Mouse (Mus musculus) gastrocnemius, adult 8-10 months (tissue): ENCODE data around the gene Osbpl7. TPM values are rescaled to one million over a fixed set of nuclear protein-coding genes. Genes with fewer than 3 reads are reported as not detected.
A peak's percentile ranks its signal among the peaks of the same experiment; 100 is the strongest.

Experiments used
- DNase-seq, 2 experiments: peaks; one replicate each; pipeline ENCODE4 v3.0.0; 2022; ENCODE audit warnings: low spot score in 2 of 2
- microRNA-seq: library from miRNA; unstranded; fragments of <30 nt; microRNA quantifications from one replicate; pipeline ENCODE4 v1.2.0, GENCODE M21; 2022
- total RNA-seq, 4 experiments: library from RNA; stranded (reverse); gene quantifications; 2 replicates each; pipeline ENCODE4 v1.2.4; 2022

The Osbpl7 gene
- total RNA-seq, 4 experiments from 2014 or later, result 3.0 to 4.5 (median 3.2) TPM

DNA sequence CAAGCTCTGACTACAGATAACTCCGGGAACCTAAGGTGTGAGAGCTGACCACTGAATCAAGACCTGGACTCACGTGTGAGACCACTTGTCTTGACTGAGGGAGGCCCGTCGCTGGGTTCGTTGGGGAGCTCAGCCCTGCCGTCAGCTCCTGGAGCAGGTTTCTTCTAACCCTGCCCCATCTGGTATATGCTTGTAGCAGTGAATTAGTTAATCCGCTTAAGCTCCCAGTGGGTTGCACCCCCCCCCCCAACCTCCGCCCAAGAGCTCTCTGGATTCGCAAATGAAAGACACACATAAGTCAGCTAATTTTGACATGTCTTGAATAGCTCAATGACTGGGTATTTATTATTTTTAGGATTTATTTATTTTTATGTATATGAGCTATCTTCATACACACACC, 29.9 kb downstream of the Osbpl7 start:
- DNase-seq, result no peak

DNA sequence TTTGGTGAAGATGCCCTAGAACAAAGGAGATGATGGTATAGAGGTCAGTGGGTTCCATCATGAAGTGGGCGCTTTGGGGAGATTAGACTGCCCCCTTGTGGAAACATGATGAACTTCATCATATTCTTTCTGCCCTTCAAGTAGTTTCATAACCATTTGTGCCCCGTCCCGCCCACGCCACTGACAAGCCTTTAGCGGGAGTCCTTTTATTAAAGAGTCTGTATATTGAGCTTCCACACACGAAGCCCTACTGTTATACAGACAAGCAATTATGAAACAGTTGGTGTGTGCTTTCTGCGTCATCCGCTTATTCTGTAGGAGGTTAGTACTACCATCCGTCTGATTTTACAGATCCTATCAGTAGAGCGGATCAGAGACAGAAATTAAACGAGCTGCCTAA, 32.5 kb downstream of the Osbpl7 start:
- peak in 1 of 2 experiments; percentile 30 for DNase-seq

DNA sequence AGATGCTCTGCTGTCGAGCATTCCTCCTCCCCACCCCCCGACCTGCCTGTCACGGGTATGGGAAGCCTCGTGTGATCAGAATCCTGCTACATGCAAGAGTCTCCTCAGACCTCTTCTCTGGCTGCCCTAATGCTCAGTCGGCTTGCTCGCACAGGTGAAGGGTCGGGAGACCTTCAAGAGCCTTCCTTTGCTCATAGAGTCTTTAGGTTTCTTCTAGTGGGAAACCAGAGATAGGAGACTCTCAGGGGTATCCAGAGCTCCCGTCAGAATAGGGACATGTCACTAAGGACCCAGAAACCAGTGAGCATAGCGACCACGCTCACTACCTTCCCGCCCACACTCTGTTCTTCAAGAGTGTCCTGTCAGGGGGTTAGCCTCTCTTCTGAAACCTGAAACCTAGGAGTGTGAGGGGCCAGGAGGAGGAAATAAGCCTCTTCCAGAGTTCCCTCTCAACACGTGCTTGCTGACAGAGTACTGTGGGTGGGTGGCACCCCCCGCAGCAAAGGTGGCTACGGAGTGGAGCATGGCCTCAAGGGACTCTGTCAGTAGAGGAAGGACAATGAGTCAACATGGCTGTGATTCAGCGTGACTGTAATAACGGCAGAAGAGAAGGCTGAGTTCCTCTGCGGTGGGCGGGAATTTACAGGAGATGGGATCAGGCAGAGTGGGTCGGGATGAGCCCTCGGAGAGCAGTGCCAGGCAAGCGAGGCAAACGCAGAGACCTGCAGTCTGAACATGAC, 33.1 kb downstream of the Osbpl7 start:
- DNase-seq, result no peak

DNA sequence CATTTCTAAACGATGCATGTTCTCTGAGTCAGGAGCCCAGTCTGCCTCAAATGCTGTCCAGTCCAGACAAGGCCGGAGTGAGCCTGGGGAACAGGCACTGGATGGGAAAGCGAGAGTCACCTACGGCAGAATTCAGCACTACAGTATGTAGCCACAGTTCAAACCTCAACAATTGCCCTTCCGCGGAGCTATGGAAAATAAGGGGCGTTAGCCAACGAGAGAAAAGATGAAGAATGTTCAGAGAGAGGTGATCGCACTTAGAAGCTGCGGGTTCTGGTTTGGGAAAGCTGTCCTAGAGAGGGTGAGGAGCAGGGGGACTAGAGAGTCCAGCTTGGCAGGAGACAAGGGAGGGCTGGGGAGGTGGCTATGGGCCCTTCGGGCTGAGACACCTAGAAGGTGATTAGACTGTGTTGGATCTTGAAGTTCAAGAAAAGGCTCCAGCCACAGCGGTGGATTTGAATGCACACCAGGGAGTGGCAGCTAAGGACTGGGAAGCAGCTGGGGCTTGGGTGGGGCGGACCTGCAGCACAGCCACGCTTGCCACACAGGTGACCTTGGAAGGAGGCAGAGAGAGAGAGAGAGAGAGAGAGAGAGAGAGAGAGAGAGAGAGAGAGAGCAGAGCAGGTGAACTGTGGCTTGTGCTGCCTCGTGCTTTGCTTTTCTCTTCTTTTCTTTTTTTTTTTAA, 34.5 kb downstream of the Osbpl7 start:
- no peak for DNase-seq

DNA sequence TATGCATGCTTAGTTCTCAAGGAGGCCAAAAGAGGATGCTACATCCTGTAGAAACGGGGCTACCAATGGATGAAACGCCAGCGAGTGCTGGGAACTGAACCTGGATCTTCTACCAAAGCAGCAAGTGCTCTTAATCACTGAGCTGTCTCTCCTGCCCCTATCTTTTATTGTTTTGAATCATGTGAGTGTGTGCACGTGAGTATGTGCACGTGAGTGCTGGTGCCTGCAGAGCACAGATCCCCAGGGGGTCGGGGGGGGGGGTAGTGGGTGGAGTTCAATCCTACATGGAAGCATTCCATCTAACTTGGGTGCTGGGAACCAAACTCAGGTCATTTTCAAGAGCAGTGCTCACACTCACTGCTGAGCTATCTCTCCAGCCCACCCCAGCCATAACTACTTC, 35.9 kb downstream of the Osbpl7 start:
- no peak for DNase-seq

DNA sequence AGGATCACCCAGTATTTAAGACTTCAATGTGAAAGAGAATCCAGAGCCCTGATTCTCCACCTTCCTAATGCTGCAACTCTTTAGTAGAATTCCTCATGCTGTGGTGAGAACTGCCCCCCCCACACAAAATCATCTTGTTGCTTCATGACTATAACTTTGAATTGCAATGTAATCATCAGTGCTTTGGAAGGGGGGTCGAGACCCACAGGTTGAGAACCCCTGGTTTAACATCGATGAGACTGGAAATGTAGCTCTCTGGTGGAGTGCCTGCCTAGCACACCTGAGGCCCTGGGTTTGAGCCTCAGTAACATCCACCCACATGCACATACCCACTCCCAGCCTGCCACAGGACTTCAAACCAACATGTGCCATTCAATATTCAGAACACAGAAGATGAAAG, 44.2 kb downstream of the Osbpl7 start:
- no peak for DNase-seq

DNA sequence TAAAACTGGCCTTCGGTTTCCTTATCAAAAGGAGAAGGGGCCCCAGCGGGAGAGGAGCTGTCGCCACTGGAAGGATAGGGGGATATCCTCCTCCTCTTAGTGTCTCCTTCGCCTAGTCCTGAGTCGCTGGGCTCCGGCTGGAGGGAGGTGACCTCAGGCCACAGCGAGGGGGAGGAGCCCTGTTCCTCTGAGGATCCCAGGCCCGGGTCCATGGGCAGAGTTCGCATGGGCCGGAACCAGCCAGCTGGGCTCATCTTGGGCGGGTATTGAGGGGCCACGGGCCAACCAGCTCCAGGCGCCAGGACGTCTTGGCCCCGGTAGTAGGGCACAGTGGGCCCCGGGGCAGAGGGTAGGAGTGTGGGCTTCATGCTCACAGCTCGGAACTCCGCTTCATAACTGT, 48.4 kb downstream of the Osbpl7 start:
- DNase-seq, result peak in 1 of 2 experiments; percentile 27

DNA sequence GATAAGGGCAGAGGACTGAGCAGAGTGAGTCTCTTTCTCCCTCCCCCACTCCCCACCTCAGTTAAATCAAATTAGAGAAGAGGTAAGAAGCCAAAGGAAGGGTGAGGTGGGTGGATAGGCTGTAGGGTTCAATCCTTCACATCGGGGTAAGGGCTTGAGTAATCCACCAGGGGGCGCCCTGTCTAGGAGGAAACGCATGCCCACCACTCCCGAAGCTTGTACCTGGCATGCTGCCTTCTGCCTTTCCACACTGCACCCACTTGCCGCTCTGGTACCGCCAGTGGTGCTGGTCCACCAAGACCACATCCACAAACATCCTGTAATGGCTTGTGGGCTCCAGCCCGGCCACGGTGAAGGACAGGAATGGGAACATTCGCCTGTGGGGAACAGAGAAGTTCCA, 51.3 kb downstream of the Osbpl7 start:
- peak; percentile 22 to 46 for DNase-seq

DNA sequence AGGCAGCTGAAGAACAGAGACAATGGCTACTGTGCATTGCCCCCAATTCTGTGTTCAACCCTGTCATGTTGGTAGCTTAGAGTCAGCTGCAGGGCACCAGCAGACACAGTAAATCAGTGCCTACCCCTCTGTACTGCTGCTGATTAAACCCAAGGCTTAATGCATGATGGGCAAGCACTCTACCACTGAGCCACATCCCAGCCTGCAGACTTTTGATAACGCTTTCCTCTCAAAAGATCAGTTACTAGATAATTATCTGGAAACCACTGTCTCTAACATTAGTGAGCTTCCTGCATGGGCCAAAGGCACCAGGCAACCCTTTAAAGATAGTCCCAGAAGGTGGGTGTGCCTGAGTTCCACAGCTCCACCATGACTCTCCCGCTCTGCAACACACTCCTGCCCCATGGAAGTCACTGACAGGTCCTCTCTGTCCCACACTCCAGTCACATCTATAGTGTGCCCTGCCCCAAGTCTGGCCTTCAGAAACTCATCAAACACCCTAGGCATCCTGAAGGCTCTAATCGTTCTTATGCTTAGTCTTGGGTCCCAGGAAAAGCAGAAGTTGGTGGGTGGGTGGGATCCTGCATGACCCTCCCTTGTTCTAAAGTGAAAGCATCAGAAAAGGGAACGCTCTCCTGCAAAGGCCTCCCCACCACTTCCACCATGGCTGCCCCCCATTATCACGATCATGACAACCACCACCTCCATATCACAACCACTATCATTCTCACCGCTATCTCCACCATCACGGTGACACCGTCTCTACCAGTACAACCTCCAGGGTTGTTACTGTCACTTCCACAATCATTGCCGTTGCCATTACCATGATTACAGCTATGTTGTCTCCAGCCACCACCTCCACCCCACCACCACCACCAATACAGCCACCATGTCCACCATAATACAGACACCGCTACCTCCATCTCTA, 53.0 kb downstream of the Osbpl7 start:
- DNase-seq, result no peak

DNA sequence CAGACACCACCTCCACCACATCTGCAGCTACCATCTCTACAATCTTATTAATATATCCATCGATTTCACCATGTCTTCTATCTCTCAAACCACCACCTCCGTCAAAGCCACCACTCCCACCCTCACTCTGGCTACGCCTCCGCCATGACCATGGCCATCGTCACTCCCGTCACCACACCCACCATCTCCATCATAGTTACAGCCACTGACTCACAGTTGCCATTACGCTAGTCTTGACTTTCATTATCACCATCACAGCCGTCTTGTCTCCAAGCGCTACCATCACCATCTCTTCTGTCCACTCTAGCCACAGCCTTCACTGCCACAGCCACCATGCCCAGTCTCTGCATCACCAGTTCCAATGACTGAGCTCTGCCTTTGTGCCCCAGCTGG, 53.7 kb downstream of the Osbpl7 start:
- no peak for DNase-seq

DNA sequence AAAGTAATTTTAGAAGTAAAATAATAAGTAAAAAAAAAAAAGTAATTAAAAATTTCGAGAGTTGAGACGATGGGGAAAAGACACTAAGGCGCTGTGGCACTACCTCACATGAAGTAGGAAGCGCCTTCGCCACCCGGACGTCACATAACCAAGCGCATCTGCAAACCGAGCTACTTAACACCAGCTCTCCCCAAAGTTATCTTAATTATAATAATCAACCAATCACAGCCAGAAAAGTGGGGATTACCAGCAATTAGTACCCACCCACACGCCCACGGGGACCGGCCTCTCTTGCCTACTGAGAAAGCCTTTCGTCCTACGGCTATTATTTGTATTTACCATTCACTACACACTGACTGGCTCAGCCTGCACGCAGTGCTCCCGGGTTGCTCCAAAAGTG, 58.5 kb downstream of the Osbpl7 start:
- no peak for DNase-seq

DNA sequence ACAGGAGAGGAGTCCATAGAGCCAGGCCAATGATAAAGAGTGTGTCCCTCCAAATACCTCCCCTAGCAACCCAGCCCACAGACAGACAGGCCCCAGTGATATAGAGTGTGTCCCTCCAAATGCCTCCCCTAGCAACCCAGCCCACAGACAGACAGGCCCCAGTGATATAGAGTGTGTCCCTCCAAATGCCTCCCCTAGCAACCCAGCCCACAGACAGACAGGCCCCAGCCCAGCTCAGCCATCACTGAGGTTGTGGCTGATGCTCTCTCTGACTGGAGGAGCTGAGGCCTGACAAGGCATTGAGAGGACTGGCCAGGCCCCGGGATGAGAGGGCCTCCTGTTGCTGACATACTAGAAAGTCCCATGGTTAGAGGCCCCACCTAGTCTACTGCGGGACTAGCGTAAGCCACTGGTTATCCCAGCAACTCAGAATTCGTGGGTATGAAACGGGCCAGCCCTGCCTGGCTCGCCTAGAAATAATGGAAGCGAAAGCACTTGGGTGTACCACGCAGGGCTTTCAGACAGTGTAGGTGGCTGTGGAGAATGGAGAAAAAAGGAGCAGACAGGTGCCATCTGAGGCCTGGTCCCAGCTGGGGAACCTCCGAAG, 62.2 kb downstream of the Osbpl7 start:
- no peak for DNase-seq

DNA sequence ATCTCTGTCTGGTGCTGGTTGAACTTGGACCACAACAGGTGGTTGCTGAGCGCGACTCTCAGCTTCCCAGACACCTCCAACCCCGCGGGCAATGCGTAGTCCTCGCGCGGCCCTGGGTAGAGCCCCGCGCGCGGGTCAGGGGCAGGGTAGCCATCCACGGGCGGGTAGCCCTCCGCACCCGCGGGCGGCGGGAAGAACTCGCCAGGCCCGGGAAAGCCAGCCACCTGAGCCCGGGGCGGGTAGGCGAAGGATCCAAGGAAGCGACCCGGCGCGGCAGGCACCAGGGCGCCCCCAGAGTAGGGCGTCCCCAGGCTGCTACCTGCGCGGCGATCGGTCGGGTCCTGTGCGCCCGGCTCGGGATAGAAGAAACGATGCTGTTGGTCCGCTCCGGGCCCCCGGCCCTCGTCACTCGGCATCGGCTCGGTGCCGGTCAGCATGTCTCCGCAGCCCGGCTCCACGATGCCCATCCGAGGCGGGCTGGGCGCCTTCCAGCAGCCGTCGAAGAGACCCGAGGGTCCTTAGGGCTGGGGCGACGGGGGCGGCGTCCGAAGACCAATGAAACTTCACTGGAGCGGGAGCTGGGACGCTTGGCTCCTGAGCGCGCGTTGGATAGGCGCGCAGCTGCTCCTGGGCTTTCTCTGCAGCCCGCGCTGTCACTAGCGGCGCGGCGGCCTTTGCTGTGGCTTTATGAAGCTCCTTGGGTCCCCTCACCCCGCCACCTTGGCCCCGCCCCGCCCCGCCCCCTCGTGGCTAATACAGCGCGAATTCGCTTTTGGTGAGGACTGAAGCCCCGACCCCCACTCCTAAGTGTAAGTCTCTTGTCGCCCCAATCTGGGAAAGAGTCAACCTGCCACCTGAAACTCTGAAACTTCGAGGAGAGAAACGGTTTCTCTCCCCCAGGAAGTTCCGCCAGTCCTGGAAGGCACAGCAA, 64.5 kb downstream of the Osbpl7 start, which contains the start of gene Tbx21:
Tbx21 (minus strand) TSS at position 661 of the 931 bp plus-strand sequence.
- no peak for DNase-seq

DNA sequence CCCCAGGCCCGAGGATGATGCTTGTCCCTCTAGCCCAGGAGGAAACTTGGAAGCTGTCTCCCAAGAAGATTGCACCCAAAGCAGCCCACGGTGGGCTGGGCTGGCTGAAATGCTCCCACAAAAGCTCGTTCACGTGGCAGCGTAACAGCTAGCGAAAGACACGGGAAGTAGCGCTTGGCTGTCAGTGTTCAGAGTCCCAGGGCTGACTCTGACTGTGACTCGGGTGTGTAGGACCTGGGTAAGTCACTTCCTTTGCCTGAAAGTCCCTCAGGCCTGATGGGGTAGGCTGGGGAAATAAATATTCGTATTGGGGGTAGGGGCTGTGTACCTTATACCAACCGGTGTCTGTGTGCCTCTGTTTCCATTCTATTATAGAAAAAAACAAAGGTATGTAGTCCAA, 65.4 kb downstream of the Osbpl7 start:
- DNase-seq, result no peak

Small RNAs within 50 kb of the gene (microRNA-seq; reads per million reads assigned to microRNA genes)
- gene Mir8103, result not detected

Other genes starting within 250 kb of the Osbpl7 start
- gene Nfe2l1, start 220.7 kb upstream of the Osbpl7 start, total RNA-seq, result 100 to 1,000 TPM; 479 to 603 (median 495) TPM
- 10 to 100 TPM; 22.9 to 30.1 (median 24.3) TPM for gene Copz2, start 200.8 kb upstream of the Osbpl7 start, total RNA-seq
- 10 to 100 TPM; 23.0 to 30.7 (median 27.9) TPM for gene Cdk5rap3, start 134.1 kb upstream of the Osbpl7 start, total RNA-seq
- gene Prr15l, start 122.5 kb upstream of the Osbpl7 start, total RNA-seq, result not detected
- gene Pnpo, start 106.6 kb upstream of the Osbpl7 start, total RNA-seq, result 1 to 10 TPM; 7.4 to 9.3 (median 8.0) TPM
- gene Sp2, start 67.7 kb upstream of the Osbpl7 start, total RNA-seq, result 10 to 100 TPM in 2 of 4 experiments, 1 to 10 TPM in 2; 8.6 to 12.5 (median 10.4) TPM
- gene Sp6, start 37.2 kb upstream of the Osbpl7 start, total RNA-seq, result under 1 TPM in 2 of 4 experiments, not detected in 2; 0.07 to 0.13 TPM
- gene Scrn2, start 20.7 kb upstream of the Osbpl7 start, total RNA-seq, result 10 to 100 TPM; 13.0 to 14.4 (median 13.6) TPM
- not detected for gene Lrrc46, start 9.2 kb upstream of the Osbpl7 start, total RNA-seq
- gene Mrpl10, start 9.1 kb upstream of the Osbpl7 start, total RNA-seq, result 10 to 100 TPM; 44.1 to 52.7 (median 45.6) TPM
- under 1 TPM; 0.19 to 0.58 (median 0.39) TPM for gene Tbx21, start 64.7 kb downstream of the Osbpl7 start, total RNA-seq
- gene Tbkbp1, start 100.9 kb downstream of the Osbpl7 start, total RNA-seq, result 1 to 10 TPM; 2.5 to 8.7 (median 5.1) TPM
- gene Kpnb1, start 137.3 kb downstream of the Osbpl7 start, total RNA-seq, result 10 to 100 TPM; 44.0 to 55.2 (median 46.2) TPM
- 10 to 100 TPM; 59.5 to 73.9 (median 62.8) TPM for gene Npepps, start 230.0 kb downstream of the Osbpl7 start, total RNA-seq